Mouse (Mus musculus) urinary bladder, adult 2 months (tissue): ENCODE results near the gene Prrx1. TPM values are rescaled to one million over a fixed set of nuclear protein-coding genes. Genes with fewer than 3 reads are reported as not detected.

ENCODE experiments used
- DNase-seq: peaks from one replicate; pipeline ENCODE4 v3.0.0; 2022; ENCODE audit warnings: low spot score
- polyA plus RNA-seq: library from polyadenylated mRNA; depleted of rRNA; stranded (reverse); fragments of >200 nt; gene quantifications from 2 replicates; pipeline ENCODE4 v1.2.3, GENCODE M21; 2012; rRNA removed

The Prrx1 gene
- polyA plus RNA-seq = 10.2 and 11.9 TPM in 2 replicates

DNA sequence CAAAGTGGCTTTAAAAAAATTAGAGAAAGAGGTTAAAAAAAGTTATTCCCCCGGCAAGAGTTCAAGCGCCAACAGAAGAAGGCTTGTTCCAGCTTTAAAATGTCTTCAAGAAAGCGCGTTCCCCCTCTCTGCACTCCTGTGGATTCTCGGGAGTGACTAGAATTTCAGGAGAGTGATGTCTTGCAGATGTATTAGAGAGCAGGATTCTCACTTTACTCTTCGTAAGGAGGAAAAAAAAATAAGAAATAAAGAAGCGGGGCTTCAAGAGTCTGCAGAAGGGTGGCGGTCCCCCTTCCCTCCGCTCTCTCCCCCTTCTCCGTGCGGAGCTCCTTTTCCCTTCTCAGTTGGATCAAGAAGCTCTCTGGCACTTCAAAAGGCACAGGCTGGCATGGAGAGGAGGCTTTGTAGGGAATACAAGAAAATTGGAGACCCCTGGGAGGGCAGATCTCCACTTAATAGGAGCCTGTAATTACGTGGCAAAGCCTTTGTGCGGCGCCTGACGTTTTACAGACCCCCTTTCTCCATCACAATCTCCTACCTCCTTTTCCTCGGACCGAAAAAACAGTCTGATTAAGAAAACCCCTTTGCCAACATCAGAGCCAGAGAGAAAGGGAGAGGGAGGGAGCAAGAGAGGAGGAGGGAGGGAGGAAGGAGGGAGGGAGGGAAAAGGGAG lies at the start of gene Prrx1:
Gene Prrx1, minus strand, starts transcription at position 610 of the 673 bp plus-strand sequence.
- no peak for DNase-seq

DNA sequence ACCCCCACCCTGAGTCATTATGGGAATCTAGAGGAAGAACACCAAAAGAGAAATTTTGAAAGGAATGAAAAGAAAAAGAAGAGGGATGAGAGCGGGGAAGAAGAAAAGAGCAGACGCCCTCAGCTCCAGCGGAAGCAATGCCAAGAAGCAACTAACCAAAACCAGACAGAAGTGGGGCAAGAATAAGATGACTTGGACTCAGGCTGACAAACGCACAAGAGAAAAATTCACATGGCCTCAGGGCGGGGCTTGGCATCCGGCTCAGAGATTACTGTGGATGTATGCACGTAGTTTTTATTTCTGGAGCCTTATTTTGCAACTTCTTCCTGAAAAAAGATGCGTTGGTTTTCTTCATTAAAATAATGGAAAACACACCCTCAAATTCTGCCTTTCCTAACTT lies 48.7 kb upstream of the Prrx1 start:
- DNase-seq = no peak

DNA sequence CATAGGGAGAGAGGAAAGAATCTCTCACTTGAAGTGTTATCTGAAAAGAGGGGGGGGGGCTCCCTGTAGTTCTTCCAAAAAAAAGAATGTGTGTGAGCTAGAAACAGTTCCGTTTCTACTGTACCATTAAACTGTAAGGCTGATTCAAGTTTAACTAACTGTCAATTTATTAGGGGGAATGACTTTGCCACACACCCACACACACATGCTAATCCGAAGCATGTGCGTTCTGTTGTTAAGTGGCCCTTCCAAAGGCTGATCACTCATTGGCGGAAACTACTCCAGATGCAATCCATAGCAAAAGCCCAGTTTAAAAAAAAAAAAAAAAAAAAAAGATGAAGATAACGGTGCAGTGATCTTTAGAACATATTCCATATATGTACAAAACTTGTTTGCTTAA lies 47.9 kb upstream of the Prrx1 start:
- DNase-seq = no peak

DNA sequence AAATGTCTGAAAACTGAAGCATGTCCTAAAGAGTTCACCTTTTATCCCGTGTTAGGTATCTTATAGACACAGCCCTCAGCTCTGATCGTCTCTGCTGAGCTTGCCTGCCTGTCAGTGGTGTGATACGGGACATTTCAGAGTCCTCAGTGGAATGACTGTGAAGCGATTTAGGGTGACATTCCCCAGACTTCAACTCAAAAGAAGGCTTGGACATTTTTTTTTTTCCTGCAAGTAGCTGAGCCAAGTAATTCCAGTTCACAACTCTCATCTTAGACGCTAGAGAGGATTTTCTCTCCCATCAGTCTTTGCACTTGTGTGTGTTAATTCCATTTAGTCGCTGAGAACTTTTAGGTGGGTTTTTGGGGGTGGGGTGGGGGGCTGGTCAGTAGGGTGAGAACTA lies 47.3 kb upstream of the Prrx1 start:
- DNase-seq = no peak

- no peak for DNase-seq
These were observed 46.0 kb upstream of the Prrx1 start for GRCm38 (mm10) chr1:163359521-163359920.

DNA sequence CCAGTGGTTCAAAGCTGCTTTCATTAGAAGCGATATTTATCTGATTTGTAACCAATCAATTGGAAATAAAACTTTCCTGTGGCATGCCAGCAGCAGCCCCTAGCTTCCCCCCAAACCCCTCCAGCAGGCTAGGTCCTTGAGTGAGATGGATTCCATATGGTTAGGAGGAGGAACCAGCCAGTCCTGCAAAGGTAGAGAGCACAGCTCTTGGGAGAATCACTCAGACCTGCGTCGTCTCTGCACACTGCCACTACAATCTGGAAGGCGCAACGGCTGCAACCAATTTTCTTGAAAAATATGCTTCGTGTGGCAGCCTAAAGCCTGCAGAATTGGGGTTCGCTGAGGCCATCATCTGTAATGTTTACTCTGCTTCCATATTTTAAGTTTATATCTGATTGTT lies 44.7 kb upstream of the Prrx1 start:
- DNase-seq = no peak

DNA sequence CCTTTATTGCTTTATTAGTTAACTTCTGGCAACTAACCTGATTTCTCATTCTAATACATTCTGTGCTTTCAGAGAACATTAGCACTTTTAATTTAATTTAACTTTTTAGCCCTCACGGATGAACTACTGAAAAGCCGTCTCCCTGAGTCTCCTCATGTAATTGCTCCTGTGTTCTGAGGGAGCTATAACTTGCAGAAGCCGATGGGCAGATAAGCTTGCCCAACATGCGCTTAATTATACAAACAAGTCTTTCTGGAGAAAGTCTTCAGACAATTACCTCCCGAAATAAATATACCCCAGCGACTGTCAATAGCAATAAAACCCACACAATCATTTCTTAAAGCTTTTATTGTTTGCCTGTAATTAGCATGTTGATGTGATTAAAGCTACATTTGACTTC lies 44.2 kb upstream of the Prrx1 start:
- DNase-seq = no peak

DNA sequence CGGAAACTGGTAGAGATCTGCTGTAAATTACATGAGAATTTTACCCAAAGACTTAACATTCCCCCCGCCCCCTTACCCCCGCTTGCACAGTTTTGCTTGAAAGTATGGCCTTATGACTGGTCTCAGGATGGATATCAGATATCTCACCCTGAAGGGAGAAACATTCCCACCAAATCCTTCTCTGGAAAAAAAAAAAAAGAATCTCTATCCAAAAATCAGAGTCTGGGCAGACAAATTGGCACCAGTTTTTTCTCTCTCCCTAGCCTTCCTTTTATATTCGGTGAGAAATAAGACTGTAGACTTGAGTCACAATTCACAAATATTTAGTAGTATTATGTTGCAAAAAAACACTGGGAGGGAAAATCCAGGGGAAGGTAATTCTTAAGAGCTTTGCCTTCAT lies 42.7 kb upstream of the Prrx1 start:
- no peak for DNase-seq

- no peak for DNase-seq
These were observed 42.2 kb upstream of the Prrx1 start for GRCm38 (mm10) chr1:163355626-163356156.

DNA sequence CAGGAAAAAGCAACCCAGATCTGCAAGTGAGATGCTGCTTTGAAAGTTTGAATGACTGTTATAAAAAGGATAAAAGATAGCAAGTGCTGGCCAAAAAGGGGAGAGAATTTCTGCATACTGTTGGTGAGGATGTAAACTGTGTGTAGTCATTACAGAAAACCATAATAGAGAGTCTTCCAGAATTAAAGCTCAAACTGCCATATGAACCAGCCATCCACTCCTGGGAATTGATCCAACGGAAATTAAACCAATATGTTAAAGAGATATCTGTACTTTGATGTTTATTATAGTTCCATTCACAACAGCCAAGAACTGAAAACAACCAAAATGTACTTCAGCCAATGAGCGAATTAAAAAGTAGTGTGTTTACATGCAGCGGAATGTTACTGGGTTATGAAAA lies 37.5 kb upstream of the Prrx1 start:
- no peak for DNase-seq

DNA sequence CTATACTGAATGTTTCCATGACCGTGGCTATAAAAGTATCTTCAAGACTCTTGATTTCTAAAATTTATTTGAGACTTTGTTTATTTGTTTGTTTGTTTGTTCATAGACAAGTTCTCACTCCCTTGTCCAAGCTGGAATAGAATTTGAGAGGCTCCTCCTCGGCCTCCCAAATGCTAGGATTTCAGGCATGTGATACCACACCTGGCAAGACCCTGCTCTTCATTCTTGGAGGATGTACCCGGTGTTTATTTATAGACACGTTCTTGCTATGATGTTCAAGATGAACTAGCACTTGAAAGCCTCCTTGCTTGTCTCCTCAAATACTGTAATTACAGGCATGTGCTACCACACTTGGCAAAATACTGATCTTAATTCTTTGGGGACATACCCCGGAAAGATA lies 32.0 kb upstream of the Prrx1 start:
- no peak for DNase-seq

DNA sequence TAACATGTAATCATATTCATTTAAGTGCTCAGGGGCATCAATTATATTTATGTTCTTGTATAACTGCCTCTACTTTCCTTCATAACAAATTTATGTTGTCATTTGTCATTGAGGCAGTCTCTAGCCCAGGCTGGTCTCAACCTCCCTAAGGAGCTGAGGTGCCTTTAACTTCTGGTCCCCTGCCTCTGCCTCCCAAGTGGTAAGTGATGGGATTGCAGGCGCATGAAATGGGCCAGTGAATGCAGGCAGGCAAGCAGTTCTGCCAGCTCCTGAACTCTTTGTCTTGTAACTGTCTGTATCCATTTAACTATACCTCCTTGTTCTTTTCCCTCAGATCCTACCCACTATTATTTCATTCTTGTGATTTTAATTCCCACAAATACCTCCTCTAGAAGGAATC lies 31.4 kb upstream of the Prrx1 start:
- DNase-seq = no peak

DNA sequence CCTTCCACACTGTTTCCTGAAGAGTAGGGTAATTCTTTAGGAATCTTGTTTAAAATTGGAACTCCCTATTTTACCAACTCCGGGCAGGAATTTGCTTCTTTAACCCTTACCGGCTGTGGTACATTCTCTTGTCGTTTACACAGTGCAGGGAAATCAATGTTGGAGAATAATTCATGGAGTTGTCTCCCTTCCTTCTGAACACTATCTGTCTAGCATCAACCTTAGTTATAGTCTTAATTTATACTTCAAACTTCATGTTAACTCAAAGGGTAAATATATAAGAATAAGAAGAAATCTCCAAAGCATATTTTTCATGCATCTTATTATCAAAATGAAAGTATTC lies 25.7 kb upstream of the Prrx1 start:
- no peak for DNase-seq

DNA sequence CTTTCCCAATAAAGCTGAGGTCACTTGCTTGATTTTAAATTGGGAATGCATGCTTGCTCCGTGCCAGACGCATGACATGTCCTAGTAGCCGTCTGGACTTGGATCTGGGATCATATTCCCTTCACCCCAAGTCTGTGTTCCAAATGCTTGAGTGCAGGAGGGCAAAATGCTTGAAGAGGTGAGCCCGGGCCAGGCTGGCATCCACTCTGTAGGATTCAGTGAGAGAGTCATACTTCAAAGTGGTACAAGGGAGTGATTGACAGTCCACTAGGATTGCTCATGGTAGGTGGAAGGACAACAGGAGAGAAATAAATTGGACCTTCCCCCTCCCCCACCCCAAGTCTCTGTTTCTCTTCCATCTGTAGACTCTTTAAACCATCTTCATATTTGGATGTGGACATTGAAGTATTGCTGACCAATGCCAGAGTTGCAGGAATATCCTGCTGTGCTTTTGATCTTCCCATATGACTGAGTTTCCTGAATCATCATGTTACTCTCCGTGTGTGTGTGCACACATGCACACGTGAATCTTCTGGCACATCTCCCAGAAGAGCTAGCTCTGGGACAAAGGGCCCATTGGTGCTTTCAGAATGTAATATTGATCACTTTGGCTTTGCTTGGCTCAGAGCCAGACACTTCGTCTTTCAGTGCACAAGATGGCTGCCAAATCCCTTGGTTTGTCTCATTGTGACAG lies 25.2 kb upstream of the Prrx1 start:
- no peak for DNase-seq

GRCm38 (mm10) chr1:163337821-163338220 lies 24.3 kb upstream of the Prrx1 start:
- DNase-seq = no peak

GRCm38 (mm10) chr1:163327279-163327678 lies 13.8 kb upstream of the Prrx1 start:
- no peak for DNase-seq

GRCm38 (mm10) chr1:163319669-163320571 lies 6.4 kb upstream of the Prrx1 start:
- no peak for DNase-seq

- no peak for DNase-seq
These were observed 3.4 kb upstream of the Prrx1 start for GRCm38 (mm10) chr1:163316920-163317319.

- DNase-seq = no peak
These were observed 1.4 kb upstream of the Prrx1 start for GRCm38 (mm10) chr1:163314829-163315301.

DNA sequence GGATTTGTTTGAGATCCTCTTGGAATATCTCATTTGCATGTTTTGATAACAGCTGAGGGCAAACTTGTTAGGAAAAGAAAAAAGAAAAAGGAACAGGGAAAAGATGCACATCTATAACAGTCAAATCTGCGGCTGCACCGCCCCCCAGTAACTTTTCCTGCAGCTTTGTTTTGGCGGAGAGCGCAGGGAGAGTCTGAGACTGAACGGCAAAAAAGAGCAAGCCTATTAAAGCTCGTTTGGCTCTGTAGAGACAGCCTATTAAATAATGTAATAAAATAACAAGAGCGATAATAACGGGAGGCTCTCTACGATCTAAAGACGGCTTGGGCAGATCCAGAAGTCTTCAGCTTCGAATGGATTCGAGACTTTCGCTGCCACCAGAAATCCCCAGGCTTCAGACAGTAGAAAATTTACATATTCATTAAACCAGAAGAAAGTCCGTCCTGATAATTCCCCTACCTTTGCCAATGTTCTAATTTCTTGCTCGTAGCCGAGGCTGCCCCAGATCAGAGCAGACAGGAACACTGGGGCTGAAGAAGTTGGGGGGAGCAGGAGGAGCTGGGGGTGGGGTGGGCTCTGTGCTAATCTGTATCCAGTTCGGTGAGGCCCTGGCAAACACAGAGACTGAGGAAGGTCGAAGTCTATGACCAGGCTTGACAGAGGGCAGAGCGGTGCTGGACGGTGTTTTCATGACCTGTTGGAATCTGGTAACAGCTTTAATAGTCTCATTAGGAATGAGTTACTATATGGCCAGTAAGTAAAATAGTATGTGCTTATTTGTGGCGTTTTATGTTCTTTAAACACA lies 613 bp upstream of the Prrx1 start:
- DNase-seq = no peak
